Mouse (Mus musculus): ENCODE results near the gene Clp1. TPM values are rescaled to one million over a fixed set of nuclear protein-coding genes. Genes with fewer than 3 reads are reported as not detected.

Clp1 gene
- polyA plus RNA-seq, 1 experiment from 2014 or later, result 24.5 TPM

GRCm38 (mm10) chr2:84716423-84717355 lies 10.5 kb downstream of the Clp1 start:
- ATAC-seq (replicated peaks; ENCODE audit: low FRiP score, low read depth), result no peak
- Histone ChIP-seq H3K36me3 (ENCODE audit: insufficient read depth, low read length) (no peaks in the 10 kb centered on the region), H3K27me3 (ENCODE audit: insufficient read depth, low read length) (no peaks in the 10 kb centered on the region), H3K4me1 (replicated peaks; ENCODE audit: insufficient read depth, low read length) (peaks cover 4% of the 10 kb centered on the region; the same call in 1 of the 2 replicates), H3K9ac (ENCODE audit: low read depth, low read length) (peak overlapping the region; percentile 48), H3K4me2 (ENCODE audit: low read length) (peak overlapping the region; percentile 67), H3K9me3 (replicated peaks; ENCODE audit: low read length) (no peaks in the 10 kb centered on the region), H3K27ac (peak overlapping the region; percentile 98), H3K4me3 (replicated peaks; ENCODE audit: low read depth, low read length) (peak overlapping the region; percentile 98)
- no peak for TF ChIP-seq CTCF (IDR thresholded peaks at IDR 0.05; ENCODE audit: low read depth)
- 27% methylated on average over 9 of the region's 9 CpGs for WGBS
- DNase-seq (ENCODE audit: low spot score), result no peak

- Histone ChIP-seq H3K9me3 (replicated peaks; ENCODE audit: low read length) (no peaks in the 10 kb centered on the region), H3K4me3 (replicated peaks; ENCODE audit: low read depth, low read length) (peak overlapping the region; percentile 98), H3K27ac (peak overlapping the region; percentile 98), H3K4me2 (ENCODE audit: low read length) (peak overlapping the region; percentile 67), H3K27me3 (ENCODE audit: insufficient read depth, low read length) (no peaks in the 10 kb centered on the region), H3K4me1 (replicated peaks; ENCODE audit: insufficient read depth, low read length) (peaks cover 4% of the 10 kb centered on the region; the same call in 1 of the 2 replicates), H3K9ac (ENCODE audit: low read depth, low read length) (peak overlapping the region; percentile 48), H3K36me3 (ENCODE audit: insufficient read depth, low read length) (0 out of 2 replicates have a peak, but pooled peaks cover under 1% of the 10 kb centered on the region)
- ATAC-seq (replicated peaks; ENCODE audit: low FRiP score, low read depth) (peak; percentile 95), DNase-seq (ENCODE audit: low spot score) (peak; percentile 99)
- under 1% methylated on average over 33 of the region's 33 CpGs for WGBS
- no peak for TF ChIP-seq CTCF (IDR thresholded peaks at IDR 0.05; ENCODE audit: low read depth)
Measured at GRCm38 (mm10) chr2:84715562-84716361, 11.4 kb downstream of the Clp1 start.

GRCm38 (mm10) chr2:84714811-84715561 lies 12.2 kb downstream of the Clp1 start, which contains the start of gene Zdhhc5:
Gene Zdhhc5, minus strand, starts transcription at chr2:84715180.
- no peak for TF ChIP-seq CTCF (IDR thresholded peaks at IDR 0.05; ENCODE audit: low read depth)
- H3K4me1 ChIP-seq (replicated peaks; ENCODE audit: insufficient read depth, low read length), result peaks cover 4% of the 10 kb centered on the region; the same call in 1 of the 2 replicates
- H3K9me3 ChIP-seq (replicated peaks; ENCODE audit: low read length), result no peaks in the 10 kb centered on the region
- H3K4me3 ChIP-seq (replicated peaks; ENCODE audit: low read depth, low read length), result peak within 1 kb of the TSS; percentile 98
- peak within 1 kb of the TSS; percentile 83 for H3K4me2 ChIP-seq (ENCODE audit: low read length)
- peak; percentile 96 for ATAC-seq (replicated peaks; ENCODE audit: low FRiP score, low read depth)
- WGBS, result under 1% methylated on average over 88 of the region's 107 CpGs
- peak within 1 kb of the TSS; percentile 94 for H3K9ac ChIP-seq (ENCODE audit: low read depth, low read length)
- peak within 1 kb of the TSS; percentile 98 for H3K27ac ChIP-seq
- 0 out of 2 replicates have a peak, but pooled peaks cover 7% of the 10 kb centered on the region for H3K36me3 ChIP-seq (ENCODE audit: insufficient read depth, low read length)
- DNase-seq (ENCODE audit: low spot score), result peak; percentile 98
- no peaks in the 10 kb centered on the region for H3K27me3 ChIP-seq (ENCODE audit: insufficient read depth, low read length)

DNA sequence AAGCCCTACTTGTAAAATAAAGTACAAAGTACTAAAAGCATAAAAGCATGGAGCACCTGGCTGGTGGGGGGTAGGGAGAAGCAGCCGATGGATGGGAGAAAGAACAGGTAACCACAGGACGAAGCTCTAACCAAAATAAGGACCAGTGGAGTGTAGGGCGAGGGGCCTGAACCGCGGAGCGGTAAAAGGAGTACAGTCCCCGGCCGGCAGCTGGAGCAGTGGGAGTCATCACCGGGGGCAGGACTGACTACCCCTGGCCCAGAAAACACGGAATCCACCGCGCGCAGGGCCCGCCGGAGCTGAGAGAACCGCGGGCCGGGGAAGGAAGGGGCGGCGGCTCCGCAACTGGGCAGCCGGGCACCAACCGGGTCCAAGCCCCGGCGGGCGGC lies 12.7 kb downstream of the Clp1 start:
- ATAC-seq (replicated peaks; ENCODE audit: low FRiP score, low read depth), result no peak
- H3K9me3 ChIP-seq (replicated peaks; ENCODE audit: low read length), result no peaks in the 10 kb centered on the region
- WGBS, result 2% methylated on average over 16 of the region's 26 CpGs

DNA sequence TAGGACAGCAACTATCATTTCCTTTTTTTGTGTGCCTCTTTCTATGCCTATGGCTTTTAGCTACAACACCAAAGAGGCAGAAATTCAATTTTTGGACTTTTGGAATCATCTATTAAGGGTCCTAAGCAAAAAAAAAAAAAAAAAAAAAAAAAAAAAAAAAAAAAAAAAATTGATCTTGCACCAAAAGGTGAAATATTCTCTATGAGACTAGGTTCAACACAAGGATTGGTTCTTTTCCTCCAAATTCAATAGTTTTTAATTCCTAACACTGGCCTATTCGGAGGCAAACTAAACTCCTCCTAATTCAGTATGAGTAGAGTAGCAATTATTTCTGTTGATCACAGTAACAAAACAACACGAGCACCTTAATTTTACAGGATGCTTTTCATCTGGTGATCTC lies 15.3 kb downstream of the Clp1 start:
- no peak for DNase-seq (ENCODE audit: low spot score)
- Histone ChIP-seq H3K4me3 (replicated peaks; ENCODE audit: low read depth, low read length) (no peak overlapping the region), H3K9ac (ENCODE audit: low read depth, low read length) (no peak overlapping the region), H3K4me1 (replicated peaks; ENCODE audit: insufficient read depth, low read length) (peaks cover 4% of the 10 kb centered on the region; the same call in 1 of the 2 replicates), H3K4me2 (ENCODE audit: low read length) (no peak overlapping the region), H3K27ac (no peak overlapping the region), H3K27me3 (ENCODE audit: insufficient read depth, low read length) (no peaks in the 10 kb centered on the region), H3K36me3 (ENCODE audit: insufficient read depth, low read length) (peaks cover 16% of the 10 kb centered on the region; the same call in 1 of the 2 replicates), H3K9me3 (replicated peaks; ENCODE audit: low read length) (no peaks in the 10 kb centered on the region)
- TF ChIP-seq CTCF (IDR thresholded peaks at IDR 0.05; ENCODE audit: low read depth), result no peak
- 95% methylated on average over 2 of the region's 2 CpGs for WGBS
- no peak for ATAC-seq (replicated peaks; ENCODE audit: low FRiP score, low read depth)

More for the DNA sequence above, 12.7 kb downstream of the Clp1 start:
- TF ChIP-seq CTCF (IDR thresholded peaks at IDR 0.05; ENCODE audit: low read depth), result no peak
- DNase-seq (ENCODE audit: low spot score), result peak; percentile 35
- H3K9ac ChIP-seq (ENCODE audit: low read depth, low read length), result peak overlapping the region; percentile 94
- peaks cover 4% of the 10 kb centered on the region; the same call in 1 of the 2 replicates for H3K4me1 ChIP-seq (replicated peaks; ENCODE audit: insufficient read depth, low read length)
- peak overlapping the region; percentile 83 for H3K4me2 ChIP-seq (ENCODE audit: low read length)
- peak overlapping the region; percentile 98 for H3K4me3 ChIP-seq (replicated peaks; ENCODE audit: low read depth, low read length)
- H3K36me3 ChIP-seq (ENCODE audit: insufficient read depth, low read length), result 0 out of 2 replicates have a peak, but pooled peaks cover 7% of the 10 kb centered on the region
- H3K27ac ChIP-seq, result peak overlapping the region; percentile 98
- no peaks in the 10 kb centered on the region for H3K27me3 ChIP-seq (ENCODE audit: insufficient read depth, low read length)
